Mouse (Mus musculus): ENCODE data around the gene Adam12. TPM values are rescaled to one million over a fixed set of nuclear protein-coding genes. Genes with fewer than 3 reads are reported as not detected.

The Adam12 gene
- polyA plus RNA-seq, 1 experiment = 1.8 TPM

DNA sequence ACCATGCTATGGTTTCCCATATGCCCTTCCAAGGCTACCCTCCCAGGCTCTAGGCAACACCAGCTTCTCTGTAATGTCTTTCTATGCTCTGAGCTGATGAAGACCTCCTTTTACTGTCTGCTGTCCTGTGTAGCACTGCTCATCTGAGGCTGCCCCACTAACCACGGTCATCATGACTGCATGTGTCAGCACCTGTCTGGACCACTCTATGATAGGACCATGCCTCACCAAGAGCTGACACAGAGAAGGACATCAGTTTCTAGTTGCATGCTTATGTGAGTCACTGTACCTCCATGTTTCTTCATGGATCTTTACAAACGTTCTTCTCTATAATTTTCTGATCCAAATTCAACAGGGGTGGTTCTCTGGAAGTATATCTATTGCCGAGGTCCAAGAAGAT lies 1.2 kb downstream of the Adam12 start:
- WGBS = 77% methylated on average over 3 of the region's 3 CpGs
- TF ChIP-seq CTCF (IDR thresholded peaks at IDR 0.05; ENCODE audit: control insufficient read depth, insufficient read depth, low read length) (no peak), POLR2A (IDR thresholded peaks at IDR 0.05; ENCODE audit: borderline replicate concordance, control insufficient read depth, low read depth, low read length) (no peak)
- H3K4me1 ChIP-seq (ENCODE audit: control insufficient read depth, insufficient read depth, low read length) = no peaks in the 10 kb centered on the region
- H3K4me3 ChIP-seq (replicated peaks; ENCODE audit: control insufficient read depth, low read depth, low read length) = no peak overlapping the region
- H3K27ac ChIP-seq (ENCODE audit: control insufficient read depth, insufficient read depth, low read depth, low read length, poor library complexity) = no peak overlapping the region

DNA sequence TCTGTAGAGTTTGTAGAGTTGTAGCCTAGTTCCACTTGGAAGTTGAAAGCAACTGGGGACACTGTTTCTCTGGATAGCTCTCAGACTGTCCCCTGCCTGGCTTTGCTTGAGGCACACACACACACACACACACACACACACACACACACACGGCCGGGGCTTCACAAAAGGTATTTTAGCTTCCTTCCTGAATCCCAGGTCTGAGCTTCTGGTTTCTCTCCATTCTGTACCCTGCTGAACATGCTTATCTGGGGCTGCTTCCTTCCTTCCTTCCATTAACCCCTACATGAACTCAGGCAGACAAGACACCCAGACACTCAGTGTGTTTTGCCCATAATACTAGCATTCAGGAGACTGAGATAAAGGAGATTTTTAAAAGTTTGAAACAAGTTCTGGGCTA lies 2.0 kb downstream of the Adam12 start:
- H3K27ac ChIP-seq (ENCODE audit: control insufficient read depth, insufficient read depth, low read depth, low read length, poor library complexity) = no peak overlapping the region

GRCm38 (mm10) chr7:134227773-134228455 lies 4.0 kb downstream of the Adam12 start:
- no peak overlapping the region for H3K27ac ChIP-seq (ENCODE audit: control insufficient read depth, insufficient read depth, low read depth, low read length, poor library complexity)
- 71% methylated on average over 13 of the region's 13 CpGs for WGBS
- H3K4me3 ChIP-seq (replicated peaks; ENCODE audit: control insufficient read depth, low read depth, low read length) = no peak overlapping the region
- TF ChIP-seq POLR2A (IDR thresholded peaks at IDR 0.05; ENCODE audit: borderline replicate concordance, control insufficient read depth, low read depth, low read length) = no peak
- TF ChIP-seq CTCF (IDR thresholded peaks at IDR 0.05; ENCODE audit: control insufficient read depth, insufficient read depth, low read length) = no peak
- no peaks in the 10 kb centered on the region for H3K4me1 ChIP-seq (ENCODE audit: control insufficient read depth, insufficient read depth, low read length)

More for the DNA sequence above, 2.0 kb downstream of the Adam12 start:
- TF ChIP-seq CTCF (IDR thresholded peaks at IDR 0.05; ENCODE audit: control insufficient read depth, insufficient read depth, low read length) = no peak
- no peak for TF ChIP-seq POLR2A (IDR thresholded peaks at IDR 0.05; ENCODE audit: borderline replicate concordance, control insufficient read depth, low read depth, low read length)
- WGBS = 20% methylated on average over 2 of the region's 2 CpGs
- Histone ChIP-seq H3K4me1 (ENCODE audit: control insufficient read depth, insufficient read depth, low read length) (no peaks in the 10 kb centered on the region), H3K4me3 (replicated peaks; ENCODE audit: control insufficient read depth, low read depth, low read length) (no peak overlapping the region)

- 78% methylated on average over 4 of the region's 4 CpGs for WGBS
- Histone ChIP-seq H3K4me1 (ENCODE audit: control insufficient read depth, insufficient read depth, low read length) (no peaks in the 10 kb centered on the region), H3K4me3 (replicated peaks; ENCODE audit: control insufficient read depth, low read depth, low read length) (no peak overlapping the region), H3K27ac (ENCODE audit: control insufficient read depth, insufficient read depth, low read depth, low read length, poor library complexity) (no peak overlapping the region)
- TF ChIP-seq POLR2A (IDR thresholded peaks at IDR 0.05; ENCODE audit: borderline replicate concordance, control insufficient read depth, low read depth, low read length) (no peak), CTCF (IDR thresholded peaks at IDR 0.05; ENCODE audit: control insufficient read depth, insufficient read depth, low read length) (no peak)
Measured at GRCm38 (mm10) chr7:134227101-134227500, 4.8 kb downstream of the Adam12 start.

DNA sequence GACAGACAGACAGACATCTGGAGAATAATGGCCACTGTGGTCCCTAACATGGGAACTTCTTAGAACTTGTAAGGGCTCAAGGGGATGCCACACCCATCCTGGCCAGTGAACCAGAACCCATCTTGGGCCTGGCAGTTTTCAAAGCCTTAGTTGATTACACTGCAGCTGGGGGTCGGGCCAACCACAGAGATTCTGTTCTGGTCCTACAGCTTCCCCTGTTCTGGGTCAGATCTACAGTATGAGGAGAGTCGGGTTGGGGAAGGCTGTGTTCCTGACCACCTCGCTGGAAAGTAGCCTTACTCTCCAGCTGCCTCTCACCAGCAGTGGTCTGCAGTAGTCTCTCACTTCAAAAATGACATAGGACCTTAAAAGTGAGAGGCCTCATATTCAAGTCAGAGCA lies 5.7 kb downstream of the Adam12 start:
- Histone ChIP-seq H3K4me3 (replicated peaks; ENCODE audit: control insufficient read depth, low read depth, low read length) (no peak overlapping the region), H3K27ac (ENCODE audit: control insufficient read depth, insufficient read depth, low read depth, low read length, poor library complexity) (no peak overlapping the region), H3K4me1 (ENCODE audit: control insufficient read depth, insufficient read depth, low read length) (no peaks in the 10 kb centered on the region)
- whole genome bisulfite sequencing = 78% methylated on average over 3 of the region's 3 CpGs
- TF ChIP-seq POLR2A (IDR thresholded peaks at IDR 0.05; ENCODE audit: borderline replicate concordance, control insufficient read depth, low read depth, low read length) (no peak), CTCF (IDR thresholded peaks at IDR 0.05; ENCODE audit: control insufficient read depth, insufficient read depth, low read length) (no peak)

GRCm38 (mm10) chr7:134224741-134225612 lies 7.0 kb downstream of the Adam12 start:
- WGBS = 3% methylated on average over 89 of the region's 90 CpGs
- TF ChIP-seq CTCF (IDR thresholded peaks at IDR 0.05; ENCODE audit: control insufficient read depth, insufficient read depth, low read length) (no peak), POLR2A (IDR thresholded peaks at IDR 0.05; ENCODE audit: borderline replicate concordance, control insufficient read depth, low read depth, low read length) (no peak)
- Histone ChIP-seq H3K4me3 (replicated peaks; ENCODE audit: control insufficient read depth, low read depth, low read length) (no peak overlapping the region), H3K4me1 (ENCODE audit: control insufficient read depth, insufficient read depth, low read length) (no peaks in the 10 kb centered on the region), H3K27ac (ENCODE audit: control insufficient read depth, insufficient read depth, low read depth, low read length, poor library complexity) (no peak overlapping the region; the same call in 1 of the 2 replicates)

- no peak overlapping the region for H3K27ac ChIP-seq (ENCODE audit: control insufficient read depth, insufficient read depth, low read depth, low read length, poor library complexity)
- no peak overlapping the region for H3K4me3 ChIP-seq (replicated peaks; ENCODE audit: control insufficient read depth, low read depth, low read length)
- TF ChIP-seq POLR2A (IDR thresholded peaks at IDR 0.05; ENCODE audit: borderline replicate concordance, control insufficient read depth, low read depth, low read length) (no peak), CTCF (IDR thresholded peaks at IDR 0.05; ENCODE audit: control insufficient read depth, insufficient read depth, low read length) (no peak)
- no peaks in the 10 kb centered on the region for H3K4me1 ChIP-seq (ENCODE audit: control insufficient read depth, insufficient read depth, low read length)
- 2% methylated on average over 14 of the region's 14 CpGs for whole genome bisulfite sequencing
Measured at GRCm38 (mm10) chr7:134224421-134224740, 7.6 kb downstream of the Adam12 start.

DNA sequence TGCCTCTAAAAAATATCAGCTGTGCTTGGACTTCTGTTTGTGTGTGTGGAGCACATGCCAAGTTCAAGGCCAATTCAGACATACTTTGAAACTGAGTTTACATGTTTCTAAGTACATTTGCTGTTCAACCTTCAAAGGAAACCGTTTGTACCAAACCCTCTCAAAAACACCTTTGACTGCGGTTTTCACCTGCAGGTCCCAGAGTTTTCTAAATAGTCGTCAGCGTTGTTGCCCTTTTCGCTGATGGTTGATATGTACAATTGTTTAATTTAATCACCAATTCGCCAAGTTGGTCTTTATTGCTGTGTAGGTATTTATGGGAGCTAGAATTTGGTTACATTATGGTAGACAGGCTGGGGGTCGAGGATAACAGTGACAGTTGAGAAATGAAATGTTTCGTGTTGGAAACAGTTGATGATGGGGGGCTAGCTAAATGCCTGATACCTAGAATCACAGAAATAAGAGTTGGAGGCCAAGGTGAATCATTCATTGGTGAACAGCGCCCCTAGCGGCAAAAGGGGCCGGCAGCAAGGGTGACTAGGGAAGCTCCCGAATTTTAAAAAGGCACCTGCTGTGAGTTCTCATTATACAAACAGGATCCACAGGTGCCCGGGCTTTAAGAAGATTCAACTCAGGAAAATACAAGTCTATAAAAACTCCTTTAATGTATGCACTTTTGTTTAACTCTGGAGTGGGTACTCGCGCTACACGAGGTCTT lies 8.3 kb downstream of the Adam12 start:
- Histone ChIP-seq H3K4me1 (ENCODE audit: control insufficient read depth, insufficient read depth, low read length) (no peaks in the 10 kb centered on the region), H3K4me3 (replicated peaks; ENCODE audit: control insufficient read depth, low read depth, low read length) (no peak overlapping the region), H3K27ac (ENCODE audit: control insufficient read depth, insufficient read depth, low read depth, low read length, poor library complexity) (no peak overlapping the region)
- no peak for TF ChIP-seq POLR2A (IDR thresholded peaks at IDR 0.05; ENCODE audit: borderline replicate concordance, control insufficient read depth, low read depth, low read length)
- peak; percentile 48; the same call in 1 of the 2 replicates for TF ChIP-seq CTCF (IDR thresholded peaks at IDR 0.05; ENCODE audit: control insufficient read depth, insufficient read depth, low read length)
- 24% methylated on average over 16 of the region's 16 CpGs for WGBS

Measured in bone marrow, adult 2 months (tissue).